Mouse (Mus musculus) lung, adult 2 months (tissue): ENCODE results near the gene Atp12a.

Source experiments
- CTCF ChIP-seq: fragments of 200-500 bp; IDR thresholded peaks from 2 replicates; pipeline ENCODE4 v1.5.1; 2011; ENCODE audit warnings: mild to moderate bottlenecking, low read length, control low read depth; ENCODE audit not compliant: insufficient read depth
- POLR2A ChIP-seq: fragments of 200-500 bp; IDR thresholded peaks from 2 replicates; pipeline ENCODE4 v1.6.1; 2011; ENCODE audit warnings: low read depth, mild to moderate bottlenecking, control low read depth, low read length, borderline replicate concordance; ENCODE audit errors: extremely low read depth

DNA sequence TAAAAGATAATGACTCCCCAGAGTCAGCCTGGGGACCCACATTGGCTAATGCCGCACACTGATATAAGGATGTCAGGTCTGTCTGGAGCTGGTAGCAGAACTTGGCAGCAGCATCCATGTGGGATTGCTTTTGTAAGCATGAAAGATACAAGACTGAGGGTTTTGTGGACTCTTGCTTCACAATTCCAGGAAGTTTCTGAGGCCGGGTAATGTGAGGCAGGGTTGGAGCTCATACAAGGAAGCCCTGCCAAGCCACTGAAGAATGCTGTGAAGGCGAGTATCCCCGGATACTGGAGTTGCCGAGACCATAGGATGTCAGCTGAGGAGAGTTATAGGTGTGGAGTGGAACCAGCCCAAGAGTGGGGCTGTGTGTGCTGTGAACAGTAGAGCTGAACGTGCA is 5.7 kb upstream of the Atp12a start:
- TF ChIP-seq POLR2A: no peak
- TF ChIP-seq CTCF: no peak
